Mouse (Mus musculus) heart, postnatal 36 days (tissue): ENCODE results near the gene Ada. TPM values are rescaled to one million over a fixed set of nuclear protein-coding genes. Genes with fewer than 3 reads are reported as not detected.

Experiments
- DNase-seq, 2 experiments: peaks; one replicate each; pipeline ENCODE4 v3.0.0; 2021 to 2022
- intact Hi-C: fragments of 180-260 bp; cut with DNase I; formaldehyde crosslinking; loops from one replicate; pipeline ENCODE4 v1.15.1; 2025
- total RNA-seq, 2 experiments: library from RNA; stranded (reverse); gene quantifications; 2 replicates each; pipeline ENCODE4 v1.2.3; 2021

Gene Ada
- total RNA-seq, 2 experiments from 2014 or later: 0.60 to 0.64 TPM

- intact Hi-C loops: loop anchor here (10.0 kb wide), 1 partner anchor 49 kb away; no protein-coding TSS in a partner anchor
- peak; percentile 52 to 57 for DNase-seq
Measured at GRCm38 (mm10) chr2:163735980-163736379, 14.1 kb downstream of the Ada start.

DNA sequence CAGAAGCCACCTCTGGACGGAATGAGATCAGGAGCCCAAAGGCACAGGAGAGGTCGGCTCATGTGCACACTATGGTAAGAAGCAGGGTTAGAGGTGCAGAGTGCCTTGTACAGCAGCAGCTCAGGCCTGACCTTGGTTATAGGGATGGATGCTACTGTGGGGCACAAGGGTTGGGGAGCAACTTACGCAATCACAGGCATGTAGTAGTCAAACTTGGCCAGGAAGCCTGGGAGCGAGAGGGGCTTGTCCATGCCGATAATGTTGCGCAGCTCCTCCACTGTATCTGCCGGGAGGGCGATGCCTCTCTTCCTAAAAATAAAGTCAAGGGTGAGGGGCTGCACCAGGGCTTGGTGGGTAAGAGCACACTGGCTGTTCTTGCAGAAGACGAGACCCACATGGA lies 14.9 kb downstream of the Ada start:
- no peak for DNase-seq
- intact Hi-C loops: loop anchor here (10.0 kb wide), 1 partner anchor 50 kb away; no protein-coding TSS in a partner anchor

DNA sequence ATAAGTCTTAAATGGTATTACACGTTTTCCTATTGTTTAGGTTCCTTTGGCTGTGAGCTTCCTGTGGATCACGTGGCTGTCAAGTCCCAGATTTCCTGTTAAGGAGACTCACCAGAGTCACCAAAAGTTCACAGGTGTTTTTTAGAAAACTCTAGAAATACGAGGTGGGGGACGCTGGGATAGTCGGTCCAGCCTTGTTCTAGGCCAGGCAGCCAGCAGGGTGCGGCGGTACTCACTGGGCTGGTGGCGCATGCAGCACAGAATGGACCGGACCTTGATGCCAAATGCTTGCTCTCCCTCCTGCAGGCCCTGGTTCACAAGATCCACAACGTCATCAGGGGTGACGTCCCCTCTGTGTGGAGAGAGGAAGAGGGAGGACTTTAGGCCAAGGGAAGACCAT lies 18.0 kb downstream of the Ada start:
- intact Hi-C loops: loop anchor here (10.0 kb wide), 1 partner anchor 53 kb away; no protein-coding TSS in a partner anchor
- no peak for DNase-seq

- no peak for DNase-seq
- intact Hi-C loops: no loop called here
Measured at GRCm38 (mm10) chr2:163728300-163728699, 21.7 kb downstream of the Ada start.

DNA sequence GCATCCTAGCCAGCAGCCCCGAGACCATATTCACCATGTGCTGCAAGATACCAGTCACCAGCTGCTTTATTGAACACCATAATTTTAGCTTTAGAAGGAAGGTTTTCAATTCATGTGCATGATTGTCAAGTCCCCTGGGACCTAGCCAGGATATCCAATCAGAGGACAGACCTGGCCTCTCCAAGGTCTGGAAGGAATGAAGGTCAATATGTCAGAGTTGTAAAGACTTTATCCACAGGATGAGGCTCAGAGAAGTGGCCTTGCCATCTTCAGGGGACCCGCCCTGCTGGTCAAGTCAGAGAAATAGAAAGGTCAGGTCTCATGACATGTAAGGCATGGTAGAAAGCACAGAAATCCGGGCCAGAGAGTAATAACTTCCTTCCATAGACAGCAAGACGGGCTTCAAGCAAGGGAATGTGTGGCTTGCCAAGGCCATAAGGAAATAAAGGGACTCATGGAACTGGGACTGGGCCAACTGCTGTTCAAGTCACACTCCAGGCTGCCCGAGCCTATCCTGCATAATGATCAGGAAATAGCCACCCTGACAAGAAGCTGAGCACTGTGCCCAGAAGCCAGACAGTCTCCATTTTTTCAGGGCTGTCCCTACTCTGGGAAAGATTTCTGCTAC lies 23.2 kb downstream of the Ada start:
- intact Hi-C loops: no loop called here
- DNase-seq: no peak

GRCm38 (mm10) chr2:163722550-163722949 lies 27.5 kb downstream of the Ada start:
- intact Hi-C loops: no loop called here
- no peak for DNase-seq

DNA sequence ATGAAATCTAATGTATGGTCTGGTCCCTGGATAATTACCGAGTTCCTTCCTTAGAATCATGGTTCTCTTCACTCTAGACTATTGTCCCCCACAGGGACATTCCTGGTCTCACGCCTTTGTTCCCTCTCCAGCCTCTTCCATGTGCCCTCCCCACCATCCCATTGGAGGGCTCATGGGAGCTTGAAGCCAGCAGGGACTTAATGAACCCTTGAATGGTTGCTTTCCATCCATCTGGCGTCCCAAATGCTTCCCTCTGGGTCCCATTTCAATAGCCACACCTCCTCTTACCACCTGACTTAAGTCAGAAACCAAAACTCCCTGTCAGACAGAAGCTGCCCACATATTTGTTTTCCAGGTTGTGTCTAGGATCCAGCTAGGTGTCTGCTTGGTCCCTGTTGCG lies 30.4 kb downstream of the Ada start:
- intact Hi-C loops: loop anchor here (1.0 to 2.0 kb wide), 4 partner anchors 61 to 187 kb away; partner anchors contain the start of genes Pkig, Serinc3 and Ttpal
- no peak for DNase-seq

DNA sequence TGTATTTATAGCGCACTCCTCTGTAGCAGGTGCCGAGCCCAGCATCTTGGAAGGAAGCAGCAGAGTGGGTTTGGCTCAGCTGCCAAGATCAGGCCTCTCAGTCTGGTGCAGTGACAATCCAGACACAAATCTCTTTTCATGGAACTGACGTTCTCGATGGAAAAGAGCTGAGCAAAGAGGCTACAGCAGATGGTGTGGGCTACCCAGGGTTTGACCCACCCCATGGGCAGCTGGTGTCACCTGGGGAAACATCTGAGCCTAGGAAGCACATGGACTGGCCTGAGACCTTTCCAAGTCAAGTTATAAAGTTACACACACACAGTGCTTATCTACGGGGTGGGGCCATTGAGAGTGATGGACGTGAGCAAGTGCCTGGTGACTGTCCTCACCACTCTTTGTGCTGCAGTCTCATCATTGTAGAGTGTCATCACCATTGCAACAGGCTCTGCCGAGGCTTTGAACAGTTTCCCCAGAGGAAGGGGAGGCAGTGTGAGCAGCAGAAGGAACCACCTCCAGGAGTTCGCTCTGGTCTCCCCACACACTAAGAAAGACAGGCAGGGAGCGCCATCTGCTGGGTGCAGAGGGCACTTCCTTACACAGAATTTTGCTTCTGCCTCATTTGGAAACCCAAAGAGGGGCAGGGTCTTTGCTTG lies 31.0 kb downstream of the Ada start:
- intact Hi-C loops: loop anchor here (1.0 to 2.0 kb wide), 4 partner anchors 61 to 187 kb away; partner anchors contain the start of genes Pkig, Serinc3 and Ttpal

GRCm38 (mm10) chr2:163718526-163718925 lies 31.5 kb downstream of the Ada start:
- DNase-seq: no peak
- intact Hi-C loops: loop anchor here (2.0 kb wide), 1 partner anchor 74 kb away; the partner anchor contains the start of gene Serinc3

More for the DNA sequence above, 31.0 kb downstream of the Ada start:
- DNase-seq: peak; percentile 85 to 89

GRCm38 (mm10) chr2:163716853-163717252 lies 33.2 kb downstream of the Ada start:
- DNase-seq: no peak
- intact Hi-C loops: no loop called here

DNA sequence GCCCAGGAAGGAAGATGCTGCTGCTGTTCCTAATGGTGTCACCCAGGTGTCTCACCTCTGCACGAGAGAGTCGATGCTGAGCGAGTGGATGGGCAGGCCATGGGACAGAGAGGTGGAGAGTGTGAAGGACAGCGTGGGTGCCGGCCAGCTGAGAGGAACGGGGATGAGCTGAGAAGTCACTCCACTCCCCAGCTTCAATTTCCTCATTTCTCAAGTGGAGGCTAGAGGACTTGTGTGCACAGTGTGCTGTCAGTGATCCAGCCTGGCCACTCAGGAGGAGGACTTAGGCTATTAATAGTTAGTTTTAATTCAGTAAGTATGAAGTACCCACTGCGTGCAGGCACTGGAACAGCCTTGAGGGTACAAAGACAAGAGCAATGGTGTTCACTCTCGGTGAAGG lies 33.6 kb downstream of the Ada start:
- no peak for DNase-seq
- intact Hi-C loops: no loop called here

GRCm38 (mm10) chr2:163713340-163713739 lies 36.7 kb downstream of the Ada start:
- intact Hi-C loops: loop anchor here (2.0 kb wide), 1 partner anchor 15 kb away; no protein-coding TSS in a partner anchor
- DNase-seq: no peak

- no peak for DNase-seq
Measured at GRCm38 (mm10) chr2:163712874-163713273, 37.2 kb downstream of the Ada start.

GRCm38 (mm10) chr2:163712473-163712872 lies 37.6 kb downstream of the Ada start:
- no peak for DNase-seq
- intact Hi-C loops: loop anchor here (2.0 kb wide), 1 partner anchor 14 kb away; no protein-coding TSS in a partner anchor

More at GRCm38 (mm10) chr2:163712874-163713273, 37.2 kb downstream of the Ada start:
- intact Hi-C loops: loop anchor here (2.0 kb wide), 1 partner anchor 14 kb away; no protein-coding TSS in a partner anchor

DNA sequence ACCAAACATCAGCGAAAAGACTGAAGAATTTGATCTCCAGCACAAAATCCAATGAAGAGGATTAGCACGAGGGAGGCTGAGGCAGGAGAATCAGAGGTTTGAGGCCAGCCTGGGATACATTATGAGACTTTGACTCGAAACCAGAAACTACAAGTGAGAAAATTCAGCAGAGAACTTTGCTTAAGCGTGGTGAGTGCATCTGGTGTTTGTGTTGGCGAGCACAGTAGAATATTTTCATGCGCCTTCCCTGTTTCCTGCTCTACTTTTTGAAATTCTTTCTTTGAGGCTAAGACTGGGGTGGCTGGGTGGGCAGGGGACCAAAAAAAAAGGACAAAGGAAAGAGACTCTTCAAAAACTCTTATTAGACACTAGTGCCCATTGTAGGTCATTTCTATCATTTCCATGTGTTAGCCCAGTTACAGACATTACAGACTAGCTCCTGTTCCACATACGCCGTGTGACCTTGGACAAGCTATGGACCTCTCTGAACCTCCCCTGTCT lies 38.6 kb downstream of the Ada start:
- intact Hi-C loops: no loop called here
- no peak for DNase-seq

- peak; percentile 60 to 67 for DNase-seq
- intact Hi-C loops: no loop called here
Measured at GRCm38 (mm10) chr2:163710606-163711159, 39.4 kb downstream of the Ada start.

GRCm38 (mm10) chr2:163710000-163710399 lies 40.0 kb downstream of the Ada start:
- no peak for DNase-seq
- intact Hi-C loops: no loop called here

- no peak for DNase-seq
- intact Hi-C loops: no loop called here
Measured at GRCm38 (mm10) chr2:163708763-163709250, 41.2 kb downstream of the Ada start.

- DNase-seq: no peak
- intact Hi-C loops: no loop called here
Measured at GRCm38 (mm10) chr2:163708321-163708720, 41.7 kb downstream of the Ada start.

- no peak for DNase-seq
- intact Hi-C loops: no loop called here
Measured at GRCm38 (mm10) chr2:163703599-163704260, 46.3 kb downstream of the Ada start.
